Mouse (Mus musculus): ENCODE results near the gene AY358078. TPM values are rescaled to one million over a fixed set of nuclear protein-coding genes. Genes with fewer than 3 reads are reported as not detected.
"Not testable (repeated sequence)": the region's sequence is repeated elsewhere in the genome, so short reads cannot be mapped to it uniquely, and the experiment has no call there.

The AY358078 gene
- total and polyA plus RNA-seq, 2 experiments from 2014 or later = not detected

GRCm38 (mm10) chr14:51787061-51787460 lies 12.8 kb upstream of the AY358078 start:
- Histone ChIP-seq H3K27me3 (ENCODE audit: insufficient read depth, low read length) (no peaks in the 10 kb centered on the region), H3K9me3 (ENCODE audit: low read length) (no peaks in the 10 kb centered on the region), H3K4me3 (ENCODE audit: low read depth, low read length) (no peak overlapping the region), H3K4me1 (ENCODE audit: insufficient read depth) (no peaks in the 10 kb centered on the region), H3K36me3 (ENCODE audit: insufficient read depth) (no peaks in the 10 kb centered on the region), H3K9ac (no peak overlapping the region), H3K27ac (ENCODE audit: low read depth, low read length) (no peak overlapping the region), H3K4me2 (ENCODE audit: low read depth) (no peak overlapping the region)
- DNase-seq (no peak), ATAC-seq (no peak; the same call in 1 of the 2 replicates)
- no peak for TF ChIP-seq CTCF (IDR thresholded peaks at IDR 0.05; ENCODE audit: low read depth)
- 72% methylated on average over 5 of the region's 5 CpGs for WGBS

- Histone ChIP-seq H3K4me3 (ENCODE audit: low read depth, low read length) (no peak overlapping the region), H3K9ac (no peak overlapping the region), H3K27ac (ENCODE audit: low read depth, low read length) (no peak overlapping the region), H3K36me3 (ENCODE audit: insufficient read depth) (no peaks in the 10 kb centered on the region), H3K4me2 (ENCODE audit: low read depth) (no peak overlapping the region), H3K4me1 (ENCODE audit: insufficient read depth) (no peaks in the 10 kb centered on the region), H3K9me3 (ENCODE audit: low read length) (no peaks in the 10 kb centered on the region), H3K27me3 (ENCODE audit: insufficient read depth, low read length) (no peaks in the 10 kb centered on the region)
- TF ChIP-seq CTCF (IDR thresholded peaks at IDR 0.05; ENCODE audit: low read depth) = no peak
- 87% methylated on average over 2 of the region's 2 CpGs for WGBS
- DNase-seq = no peak
- ATAC-seq = no peak
These were observed 10.7 kb upstream of the AY358078 start for GRCm38 (mm10) chr14:51789196-51789595.

DNA sequence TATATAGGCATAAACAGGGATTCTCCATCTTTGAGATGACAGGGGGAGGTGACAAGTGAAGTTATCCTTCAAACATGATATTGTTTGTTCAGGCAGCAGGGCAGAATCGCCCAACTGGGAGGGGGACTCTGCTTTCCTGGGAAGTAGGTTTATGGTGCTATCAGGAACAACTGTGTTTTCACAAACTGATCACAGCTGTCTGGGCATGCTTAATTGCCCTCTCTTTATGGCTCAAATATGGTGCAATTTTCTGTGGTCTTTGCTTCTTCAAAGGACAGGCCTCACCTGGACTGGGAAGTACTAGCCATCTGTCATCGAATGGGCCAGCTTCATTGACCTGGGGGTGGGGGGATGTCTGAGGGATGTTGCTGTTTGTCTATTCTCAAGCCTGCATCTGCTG lies 5.7 kb upstream of the AY358078 start:
- no peak overlapping the region for H3K4me3 ChIP-seq (ENCODE audit: low read depth, low read length)
- H3K36me3 ChIP-seq (ENCODE audit: insufficient read depth) = no peaks in the 10 kb centered on the region
- no peak overlapping the region for H3K27ac ChIP-seq (ENCODE audit: low read depth, low read length)
- TF ChIP-seq CTCF (IDR thresholded peaks at IDR 0.05; ENCODE audit: low read depth) = no peak
- ATAC-seq (no peak), DNase-seq (no peak)
- H3K9me3 ChIP-seq (ENCODE audit: low read length) = no peaks in the 10 kb centered on the region
- H3K9ac ChIP-seq = no peak overlapping the region
- H3K4me1 ChIP-seq (ENCODE audit: insufficient read depth) = no peaks in the 10 kb centered on the region
- 91% methylated on average over 2 of the region's 2 CpGs for WGBS
- no peak overlapping the region for H3K4me2 ChIP-seq (ENCODE audit: low read depth)
- H3K27me3 ChIP-seq (ENCODE audit: insufficient read depth, low read length) = no peaks in the 10 kb centered on the region

DNA sequence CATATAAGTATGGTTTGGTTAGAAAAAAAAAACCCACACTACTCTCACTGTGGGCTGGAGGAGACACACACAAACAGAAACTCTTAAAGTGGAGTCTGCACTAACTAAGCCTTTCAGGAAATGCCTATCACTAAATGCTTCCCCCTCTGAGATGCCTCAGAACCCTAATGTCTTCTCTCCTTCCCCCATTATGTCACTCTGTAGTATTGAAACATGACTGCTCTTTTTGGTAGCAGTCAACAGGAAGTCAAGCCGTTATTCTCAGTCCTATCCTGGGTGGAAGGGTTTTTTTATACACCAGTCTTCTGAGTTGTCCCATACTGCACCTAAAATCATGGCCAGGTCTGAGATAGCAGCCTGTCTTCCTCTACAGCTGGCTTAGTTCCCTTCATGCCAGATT lies 26.8 kb downstream of the AY358078 start:
- no peak for ATAC-seq
- 95% methylated on average over 1 of the region's 1 CpGs for WGBS
- DNase-seq = no peak
- Histone ChIP-seq H3K9ac (no peak overlapping the region), H3K4me3 (ENCODE audit: low read depth, low read length) (no peak overlapping the region), H3K4me1 (ENCODE audit: insufficient read depth) (no peaks in the 10 kb centered on the region), H3K9me3 (ENCODE audit: low read length) (no peaks in the 10 kb centered on the region), H3K27ac (ENCODE audit: low read depth, low read length) (no peak overlapping the region), H3K27me3 (ENCODE audit: insufficient read depth, low read length) (no peaks in the 10 kb centered on the region), H3K36me3 (ENCODE audit: insufficient read depth) (no peaks in the 10 kb centered on the region), H3K4me2 (ENCODE audit: low read depth) (no peak overlapping the region)
- no peak for TF ChIP-seq CTCF (IDR thresholded peaks at IDR 0.05; ENCODE audit: low read depth)

- ATAC-seq = peak; percentile 86
- not testable (repeated sequence) for H3K9me3 ChIP-seq (ENCODE audit: low read length); H3K36me3 ChIP-seq (ENCODE audit: insufficient read depth); H3K9ac ChIP-seq; H3K27me3 ChIP-seq (ENCODE audit: insufficient read depth, low read length); H3K27ac ChIP-seq (ENCODE audit: low read depth, low read length); H3K4me2 ChIP-seq (ENCODE audit: low read depth); H3K4me3 ChIP-seq (ENCODE audit: low read depth, low read length); H3K4me1 ChIP-seq (ENCODE audit: insufficient read depth)
- DNase-seq = peak; percentile 9
- peak; percentile 67 for TF ChIP-seq CTCF (IDR thresholded peaks at IDR 0.05; ENCODE audit: low read depth)
- WGBS = 23% methylated on average over 5 of the region's 5 CpGs
These were observed 28.0 kb downstream of the AY358078 start for GRCm38 (mm10) chr14:51827842-51828241.

DNA sequence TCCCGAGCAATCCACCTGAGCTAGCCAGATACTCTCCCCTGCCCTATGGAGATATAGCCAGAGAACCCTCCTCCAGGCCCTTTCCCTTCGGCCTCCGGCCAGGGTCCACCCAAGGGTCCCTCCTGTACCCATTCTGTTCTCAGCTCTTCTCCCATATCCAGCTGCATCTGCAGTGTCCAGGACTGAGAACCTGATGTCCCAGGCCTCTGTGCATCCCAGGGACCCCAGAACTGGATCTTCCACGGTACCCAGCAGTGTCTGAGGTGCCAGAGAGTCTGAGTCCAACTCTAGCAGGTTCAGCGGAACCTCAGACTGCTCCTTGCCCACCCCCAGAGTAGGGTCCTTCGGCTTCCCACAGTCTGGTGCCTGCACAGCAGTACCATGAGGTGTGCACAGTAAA lies 29.3 kb downstream of the AY358078 start:
- Histone ChIP-seq H3K9me3 (ENCODE audit: low read length) (no peaks in the 10 kb centered on the region), H3K4me2 (ENCODE audit: low read depth) (no peak overlapping the region), H3K4me1 (ENCODE audit: insufficient read depth) (no peaks in the 10 kb centered on the region), H3K4me3 (ENCODE audit: low read depth, low read length) (no peak overlapping the region), H3K9ac (no peak overlapping the region), H3K27ac (ENCODE audit: low read depth, low read length) (no peak overlapping the region), H3K36me3 (ENCODE audit: insufficient read depth) (no peaks in the 10 kb centered on the region), H3K27me3 (ENCODE audit: insufficient read depth, low read length) (no peaks in the 10 kb centered on the region)
- DNase-seq = no peak
- no peak for ATAC-seq
- no peak for TF ChIP-seq CTCF (IDR thresholded peaks at IDR 0.05; ENCODE audit: low read depth)
- WGBS = 80% methylated on average over 6 of the region's 6 CpGs

DNA sequence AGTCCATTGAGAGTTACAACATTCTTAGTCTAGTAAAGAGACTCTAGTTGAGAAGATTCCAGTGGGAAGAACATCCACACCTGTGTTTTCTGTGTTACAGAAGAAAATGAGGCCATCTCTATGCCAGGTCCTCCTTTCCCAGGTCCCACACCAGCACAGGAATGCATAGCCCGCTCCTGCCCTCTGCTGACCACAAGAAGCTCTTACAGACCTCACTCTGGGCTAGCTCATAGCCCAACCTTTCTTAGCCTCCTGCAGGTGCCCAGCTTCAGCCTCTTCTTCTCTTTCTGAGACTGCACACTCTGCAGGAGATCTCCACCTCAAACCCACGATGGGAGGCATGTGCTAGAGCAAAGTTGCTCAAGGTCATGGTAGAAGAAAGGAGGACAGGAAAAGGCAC lies 38.6 kb downstream of the AY358078 start:
- not testable (repeated sequence) for H3K9me3 ChIP-seq (ENCODE audit: low read length); H3K36me3 ChIP-seq (ENCODE audit: insufficient read depth); H3K9ac ChIP-seq; H3K4me3 ChIP-seq (ENCODE audit: low read depth, low read length); H3K27me3 ChIP-seq (ENCODE audit: insufficient read depth, low read length); DNase-seq; H3K4me1 ChIP-seq (ENCODE audit: insufficient read depth); H3K27ac ChIP-seq (ENCODE audit: low read depth, low read length); H3K4me2 ChIP-seq (ENCODE audit: low read depth); ATAC-seq
- 20% methylated on average over 2 of the region's 2 CpGs for WGBS
- peak; percentile 20; the same call in 1 of the 2 replicates for TF ChIP-seq CTCF (IDR thresholded peaks at IDR 0.05; ENCODE audit: low read depth)

- Histone ChIP-seq H3K36me3 (ENCODE audit: insufficient read depth) (no peaks in the 10 kb centered on the region), H3K9ac (no peak overlapping the region), H3K27me3 (ENCODE audit: insufficient read depth, low read length) (no peaks in the 10 kb centered on the region), H3K4me3 (ENCODE audit: low read depth, low read length) (no peak overlapping the region), H3K4me1 (ENCODE audit: insufficient read depth) (no peaks in the 10 kb centered on the region), H3K27ac (ENCODE audit: low read depth, low read length) (no peak overlapping the region), H3K9me3 (ENCODE audit: low read length) (no peaks in the 10 kb centered on the region), H3K4me2 (ENCODE audit: low read depth) (no peak overlapping the region)
- ATAC-seq (no peak), DNase-seq (no peak)
- WGBS = 39% methylated on average over 1 of the region's 1 CpGs
- no peak for TF ChIP-seq CTCF (IDR thresholded peaks at IDR 0.05; ENCODE audit: low read depth)
These were observed 42.4 kb downstream of the AY358078 start for GRCm38 (mm10) chr14:51842250-51842649.

Measured in forebrain, postnatal 0 days (tissue).